Mouse (Mus musculus): ENCODE measurements around the gene Cdkn2aip. TPM values are rescaled to one million over a fixed set of nuclear protein-coding genes. Genes with fewer than 3 reads are reported as not detected.

The Cdkn2aip gene
- 1 to 10 TPM; 9.0 to 9.1 TPM for total RNA-seq (2021)
- long read RNA-seq, experiment 1, partial matches to known transcripts, result 0 of 5 reads
- long read RNA-seq, experiment 1, other reads (novel, unspliced or antisense), result 0 of 5 reads
- long read RNA-seq, experiment 2, partial matches to known transcripts, result 0 of 4 reads
- long read RNA-seq, experiment 2, other reads (novel, unspliced or antisense), result 0 of 4 reads

DNA sequence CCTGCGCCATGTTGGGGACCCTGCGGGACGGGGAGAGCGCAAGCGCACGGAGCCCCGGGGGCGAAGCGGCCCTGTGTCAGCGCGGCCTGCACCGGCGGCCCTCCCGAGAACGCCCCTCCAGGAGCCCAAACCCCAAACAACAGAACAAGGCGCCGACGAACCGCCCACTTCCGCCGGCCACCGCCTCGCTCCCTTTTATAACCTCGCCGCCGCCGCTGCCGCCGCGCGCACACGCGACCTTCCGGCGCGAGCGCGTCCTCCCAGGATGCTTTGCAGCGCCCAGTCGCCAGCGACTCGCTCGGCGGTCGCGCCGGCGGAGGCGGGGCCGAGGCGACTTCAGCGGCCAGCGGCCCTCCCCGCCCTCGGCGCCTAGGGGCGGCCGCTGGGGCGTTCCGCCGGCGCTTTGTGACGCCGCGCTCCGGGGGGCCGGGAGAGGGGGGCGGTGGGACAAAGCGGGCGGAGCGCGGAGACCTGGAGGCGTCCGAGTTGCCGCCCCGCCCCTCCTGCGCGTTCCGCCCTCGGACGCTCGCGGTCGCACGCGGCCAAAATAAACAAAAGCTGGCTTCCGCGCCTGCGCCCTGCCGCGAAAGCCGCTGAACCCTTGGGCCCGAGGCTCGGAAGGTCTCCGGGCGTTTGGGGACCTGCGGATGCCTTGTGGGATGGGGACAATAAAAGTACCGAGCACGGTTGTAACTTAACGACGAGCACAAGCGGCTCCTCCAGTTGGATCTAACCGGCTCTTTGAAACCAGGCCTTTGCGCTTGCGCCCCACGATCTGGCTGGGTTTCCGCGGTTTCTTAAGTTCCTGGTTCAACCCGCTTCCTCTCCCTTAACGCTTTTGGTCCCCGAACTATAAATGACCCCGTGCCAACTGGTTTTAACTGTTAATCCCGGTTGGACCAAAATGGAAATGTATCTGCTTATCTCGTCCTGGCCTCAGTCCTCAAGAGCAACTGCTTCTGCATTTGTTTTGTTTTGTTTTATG is at the start of gene Cdkn2aip:
TSS of gene Cdkn2aip (minus strand) at position 172 of the 985 bp plus-strand sequence.
- DNase-seq, result peak; percentile 95 to 97

DNA sequence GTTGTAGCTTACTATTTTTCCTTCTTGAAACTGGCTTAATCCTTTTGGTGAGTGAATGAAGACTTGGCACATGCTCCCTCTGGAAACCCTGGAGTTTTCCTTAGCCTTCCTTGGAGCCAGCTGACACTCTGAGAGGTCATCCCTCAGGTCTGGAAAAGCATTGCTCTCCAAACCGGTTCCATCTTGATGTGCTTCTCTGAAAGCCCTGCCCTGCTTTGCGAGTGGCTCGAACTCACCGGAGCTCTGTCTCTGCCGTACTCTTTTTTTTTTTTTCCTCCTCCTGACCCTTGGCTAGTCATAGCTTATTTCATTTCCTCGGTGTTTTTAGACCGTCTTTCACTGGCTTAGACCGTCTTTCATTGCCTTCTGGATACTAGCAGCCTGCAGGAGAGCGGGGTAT is 49.5 kb upstream of the Cdkn2aip start:
- DNase-seq, result no peak

GRCm38 (mm10) chr8:47760685-47761084 is 47.0 kb upstream of the Cdkn2aip start:
- no peak for DNase-seq

- DNase-seq, result no peak
Measured at GRCm38 (mm10) chr8:47760186-47760585, 46.5 kb upstream of the Cdkn2aip start.

DNA sequence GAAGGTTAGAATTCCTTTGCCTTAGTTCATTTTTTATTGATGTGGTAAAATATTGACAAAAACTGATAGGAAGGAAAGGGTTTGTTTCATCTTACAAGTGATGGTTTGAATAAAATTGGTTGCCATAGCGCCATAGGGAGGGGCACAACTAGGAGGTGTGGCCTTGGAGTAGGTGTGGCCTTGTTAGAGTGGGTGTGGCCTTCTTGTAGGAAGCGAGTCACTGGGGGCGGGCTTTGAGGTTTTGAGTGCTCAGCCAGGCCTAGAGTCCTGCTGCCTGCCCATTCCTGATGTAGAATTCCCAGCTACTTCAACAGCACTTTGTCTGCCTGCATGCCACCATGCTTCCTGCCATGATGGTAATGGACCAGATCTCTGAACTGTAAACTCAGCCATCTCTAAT is 39.4 kb upstream of the Cdkn2aip start:
- DNase-seq, result no peak

GRCm38 (mm10) chr8:47750096-47750495 is 36.4 kb upstream of the Cdkn2aip start:
- no peak for DNase-seq

DNA sequence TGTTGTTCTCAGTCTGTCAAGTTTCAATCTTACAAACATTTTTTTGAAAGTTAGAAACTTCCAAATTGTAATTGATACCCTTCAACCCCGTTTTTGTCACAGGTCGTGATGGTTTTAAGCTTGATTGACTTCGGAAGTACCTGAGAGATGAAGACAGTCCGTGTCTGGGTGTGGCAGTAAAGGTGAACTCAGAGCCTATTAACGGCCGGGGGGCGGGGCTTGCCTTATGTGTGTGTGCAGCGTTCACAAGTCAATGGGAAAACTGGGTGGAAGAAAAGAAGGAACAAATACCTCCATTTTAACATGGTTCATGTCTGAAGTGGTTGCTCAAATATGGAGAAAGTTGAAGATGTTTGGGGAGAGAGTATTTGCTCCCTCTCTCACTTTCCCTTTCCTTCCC is 35.8 kb upstream of the Cdkn2aip start:
- DNase-seq, result no peak

GRCm38 (mm10) chr8:47746304-47746703 is 32.6 kb upstream of the Cdkn2aip start:
- DNase-seq, result no peak

DNA sequence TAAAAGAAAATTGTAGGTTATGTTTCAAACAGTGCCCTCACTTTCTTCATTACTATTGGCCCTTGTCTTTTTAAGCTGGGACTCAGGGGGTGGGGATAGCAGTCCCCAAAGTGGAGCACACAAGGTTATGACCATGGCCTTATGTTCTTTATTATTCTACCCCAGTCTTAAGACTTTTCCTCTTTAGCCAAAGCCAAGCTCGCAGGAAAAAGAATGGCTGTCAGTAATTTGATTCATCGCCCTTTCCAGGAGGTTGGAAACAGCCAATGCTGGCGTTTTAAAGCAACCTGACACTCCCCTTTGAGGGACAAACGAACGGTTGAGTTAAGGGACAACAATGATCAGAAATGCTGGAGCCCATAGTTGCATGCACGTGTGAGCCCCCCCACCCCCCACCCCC is 32.1 kb upstream of the Cdkn2aip start:
- DNase-seq, result no peak

DNA sequence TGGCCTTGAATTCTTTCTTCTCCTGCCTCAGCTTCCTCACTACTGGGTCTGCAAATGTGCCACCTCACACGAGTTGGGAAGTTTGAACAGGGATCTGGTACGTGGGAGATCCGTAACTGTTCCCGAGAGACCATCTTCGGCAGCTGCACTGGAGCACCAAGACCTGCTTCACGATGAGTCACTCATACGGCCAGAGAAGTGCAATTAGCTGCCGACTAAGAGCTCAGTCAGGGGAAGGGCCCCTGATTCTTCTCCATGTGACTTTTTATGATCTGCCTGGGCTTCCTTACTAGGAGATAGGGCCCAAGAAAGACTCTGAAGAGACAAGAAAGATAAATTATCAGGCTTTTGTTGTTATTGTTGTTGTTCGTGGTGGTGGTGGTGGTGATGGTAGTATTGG is 31.1 kb upstream of the Cdkn2aip start:
- DNase-seq, result no peak

- DNase-seq, result peak; percentile 79 to 94
Measured at GRCm38 (mm10) chr8:47743419-47743818, 29.7 kb upstream of the Cdkn2aip start.

- DNase-seq, result no peak
Measured at GRCm38 (mm10) chr8:47742992-47743391, 29.3 kb upstream of the Cdkn2aip start.

DNA sequence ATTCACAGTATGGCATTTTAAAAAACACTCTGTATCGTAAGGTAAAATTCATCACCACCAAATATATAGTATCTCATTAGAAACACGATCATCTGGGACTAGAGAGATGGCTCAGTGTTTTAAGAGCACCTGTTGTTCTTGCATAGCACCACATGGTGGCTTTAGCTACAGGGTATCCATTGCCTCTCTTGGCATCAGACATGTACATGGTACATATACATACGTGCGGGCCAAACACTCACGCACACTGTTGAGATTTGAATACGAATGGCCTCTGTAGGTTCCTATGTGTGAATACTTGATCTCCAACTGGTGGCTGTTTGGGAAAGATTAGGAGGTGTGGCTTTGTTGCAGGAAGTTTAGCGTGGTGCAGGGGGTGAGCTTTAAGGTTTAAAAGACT is 28.6 kb upstream of the Cdkn2aip start:
- no peak for DNase-seq

GRCm38 (mm10) chr8:47737120-47737519 is 23.4 kb upstream of the Cdkn2aip start:
- peak in 1 of 2 experiments; percentile 15 for DNase-seq

DNA sequence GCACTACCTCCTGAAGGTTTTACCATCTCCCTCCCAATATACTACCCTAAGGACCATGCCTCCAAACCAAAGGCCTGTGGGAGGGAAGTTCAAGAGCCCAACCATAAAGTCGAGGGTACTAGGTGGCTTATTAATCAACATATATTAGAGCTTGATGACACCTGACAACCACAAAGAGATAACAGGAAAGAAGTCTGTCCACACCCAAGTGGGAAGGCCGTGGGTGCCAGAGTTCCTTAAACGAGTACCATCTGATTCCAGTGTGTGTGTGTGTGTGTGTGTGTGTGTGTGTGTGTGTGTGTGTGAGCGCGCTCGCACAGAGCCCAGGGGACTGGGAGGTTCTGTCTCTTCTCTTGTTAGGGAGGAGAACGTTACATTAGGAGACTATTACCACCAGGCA is 15.6 kb upstream of the Cdkn2aip start:
- no peak for DNase-seq

DNA sequence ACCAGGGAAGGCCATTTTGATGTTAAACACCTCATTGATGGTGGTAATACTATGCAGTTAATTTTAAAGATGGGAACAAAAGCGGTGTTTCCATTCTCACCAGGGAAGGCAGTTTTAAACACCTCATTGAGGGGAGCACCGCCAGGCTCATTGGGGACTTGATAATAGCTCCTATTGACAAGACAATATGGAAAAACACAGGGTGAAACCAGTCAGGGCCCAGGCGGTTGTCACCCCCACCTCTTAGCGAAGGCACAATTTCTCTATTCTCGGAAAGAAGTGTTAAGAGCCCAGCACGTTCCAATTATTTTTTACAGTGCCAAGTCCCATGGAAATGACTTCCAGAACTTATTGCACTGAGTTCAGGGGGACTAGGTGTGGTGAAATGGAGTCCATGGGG is 13.2 kb upstream of the Cdkn2aip start:
- no peak for DNase-seq

GRCm38 (mm10) chr8:47721609-47722008 is 7.9 kb upstream of the Cdkn2aip start:
- no peak for DNase-seq

DNA sequence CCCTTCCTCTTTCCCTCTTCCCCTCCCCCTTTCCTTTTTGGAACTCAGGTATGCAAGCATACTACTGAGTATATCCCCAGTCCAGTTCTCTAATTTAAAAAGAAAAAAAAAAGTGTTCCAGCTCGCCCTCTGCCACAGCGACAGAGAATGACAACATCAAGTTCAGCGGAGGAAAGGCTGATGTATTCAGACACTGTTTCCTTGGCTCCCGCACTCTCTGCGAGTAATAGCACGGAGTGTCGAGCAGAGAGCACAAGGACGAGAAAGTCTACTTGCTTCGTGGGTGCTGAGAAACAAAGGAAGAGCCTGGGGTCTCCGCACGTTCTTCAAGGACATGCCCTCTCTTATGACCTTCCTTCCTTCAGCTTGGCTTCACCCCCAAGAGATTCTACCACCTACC is 4.9 kb upstream of the Cdkn2aip start:
- no peak for DNase-seq

GRCm38 (mm10) chr8:47713171-47713663 is 515 bp downstream of the Cdkn2aip start:
- DNase-seq, result no peak

DNA sequence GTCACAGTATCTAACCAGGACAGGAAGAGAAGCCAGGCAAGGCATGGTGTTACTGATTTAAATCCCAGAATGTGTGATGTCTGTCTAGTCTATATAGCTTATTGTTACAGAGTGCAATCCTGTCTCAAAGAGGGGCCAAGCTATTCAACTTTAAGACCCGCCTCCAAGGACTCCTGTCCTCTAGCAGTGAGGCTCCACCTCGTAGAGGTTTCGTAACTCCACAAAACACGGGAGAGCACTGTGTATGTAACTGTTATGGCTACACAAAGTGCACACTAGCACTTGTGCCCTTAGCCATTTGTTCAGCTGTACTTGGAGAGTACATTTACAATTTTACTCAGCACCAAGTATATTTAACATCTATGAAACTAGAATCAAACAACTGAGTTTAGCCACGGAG is 5.6 kb downstream of the Cdkn2aip start:
- DNase-seq, result no peak

GRCm38 (mm10) chr8:47706746-47707145 is 7.0 kb downstream of the Cdkn2aip start:
- DNase-seq, result no peak

- DNase-seq, result no peak
Measured at GRCm38 (mm10) chr8:47702333-47702732, 11.4 kb downstream of the Cdkn2aip start.

- DNase-seq, result no peak
Measured at GRCm38 (mm10) chr8:47697696-47698095, 16.0 kb downstream of the Cdkn2aip start.
